Mouse (Mus musculus) hindbrain, embryonic 14.5 days (tissue): Measurements from ENCODE around the gene Ddias. TPM values are rescaled to one million over a fixed set of nuclear protein-coding genes. Genes with fewer than 3 reads are reported as not detected.
"Not testable (repeated sequence)": the region's sequence is repeated elsewhere in the genome, so short reads cannot be mapped to it uniquely, and the experiment has no call there.

ENCODE experiments used
- ATAC-seq: fragments of 200-750 bp; cut with Nextera tagmentation; 2 replicates; pipeline ENCODE4 v1.8.0; 2017; ENCODE audit warnings: moderate number of reproducible peaks, mild to moderate bottlenecking, moderate TSS enrichment, moderate library complexity; ENCODE audit not compliant: low FRiP score
- DNase-seq: peaks from one replicate; pipeline ENCODE4 v3.0.0-alpha.2; 2015; ENCODE audit warnings: low spot score
- H3K27ac ChIP-seq: fragments of 300-500 bp; sonication (generic); 2 replicates; pipeline ENCODE4 v1.5.1; 2014; ENCODE audit warnings: mild to moderate bottlenecking, moderate library complexity
- H3K27me3 ChIP-seq: fragments of 300-500 bp; sonication (generic); 2 replicates; pipeline ENCODE4 v1.6.1; 2014; ENCODE audit warnings: mild to moderate bottlenecking, low read length, mixed read lengths; ENCODE audit not compliant: control insufficient read depth, insufficient read depth
- H3K36me3 ChIP-seq: fragments of 300-500 bp; sonication (generic); replicated peaks from 2 replicates; pipeline ENCODE4 v1.6.1; 2014; ENCODE audit not compliant: control insufficient read depth, insufficient read depth
- H3K4me1 ChIP-seq: fragments of 300-500 bp; sonication (generic); replicated peaks from 2 replicates; pipeline ENCODE4 v1.6.1; 2014; ENCODE audit warnings: antibody characterized with exemption, low read length, mixed read lengths; ENCODE audit not compliant: control insufficient read depth, insufficient read depth
- H3K4me2 ChIP-seq: fragments of 300-500 bp; sonication (generic); replicated peaks from 2 replicates; pipeline ENCODE4 v1.6.1; 2014; ENCODE audit warnings: mild to moderate bottlenecking, moderate library complexity
- H3K4me3 ChIP-seq: fragments of 300-500 bp; sonication (generic); replicated peaks from 2 replicates; pipeline ENCODE4 v1.5.1; 2014; ENCODE audit warnings: mild to moderate bottlenecking, low read length
- H3K9ac ChIP-seq: fragments of 300-500 bp; sonication (generic); 2 replicates; pipeline ENCODE4 v1.6.1; 2014
- H3K9me3 ChIP-seq: fragments of 300-500 bp; sonication (generic); 2 replicates; pipeline ENCODE4 v1.6.1; 2016; ENCODE audit warnings: low read length; ENCODE audit not compliant: control insufficient read depth
- WGBS: fragments of 180-500 bp; shearing (Covaris S2); extraction: QIAGEN DNeasy Blood & Tissue Kit; methylation state at CpG from one replicate; pipeline ENCODE4 v1.1.7; 2014; 5-methylcytosine and 5-hydroxymethylcytosine counted together
- polyA plus RNA-seq: library from polyadenylated mRNA; unstranded; fragments of >200 nt; fragmentation: Nextera tagmentation; extraction: Ambion mirVana; gene quantifications from 2 replicates; pipeline ENCODE4 v1.2.1, GENCODE M21; 2014

The Ddias gene
- 4.8 and 5.0 TPM in 2 replicates for polyA plus RNA-seq

- Histone ChIP-seq H3K4me1 (peaks cover 19% of the 10 kb centered on the region), H3K4me2 (peak within 1 kb of the TSS; percentile 65), H3K4me3 (peak within 1 kb of the TSS; percentile 66), H3K36me3 (no peaks in the 10 kb centered on the region), H3K27ac (peak within 1 kb of the TSS; percentile 98), H3K9ac (peak within 1 kb of the TSS; percentile 86), H3K9me3 (no peaks in the 10 kb centered on the region), H3K27me3 (no peaks in the 10 kb centered on the region)
- ATAC-seq (peak; percentile 91), DNase-seq (peak; percentile 96)
- 0% methylated on average over 52 of the region's 53 CpGs for WGBS
Measured at GRCm38 (mm10) chr7:92874116-92874675, at the start of gene Ddias, which contains the start of gene Prcp. Ddias (minus strand) TSS chr7:92874247. Prcp (plus strand) TSS chr7:92874470.

- DNase-seq = no peak
- 67% methylated on average over 2 of the region's 2 CpGs for WGBS
Measured at GRCm38 (mm10) chr7:92920857-92921172, 46.8 kb upstream of the Ddias start.

GRCm38 (mm10) chr7:92920172-92920856 lies 46.3 kb upstream of the Ddias start:
- no peak overlapping the region for H3K27ac ChIP-seq

More at GRCm38 (mm10) chr7:92920857-92921172, 46.8 kb upstream of the Ddias start:
- Histone ChIP-seq H3K4me1 (no peaks in the 10 kb centered on the region), H3K4me2 (no peak overlapping the region), H3K27ac (no peak overlapping the region), H3K9me3 (no peaks in the 10 kb centered on the region), H3K9ac (no peak overlapping the region), H3K4me3 (no peak overlapping the region), H3K27me3 (no peaks in the 10 kb centered on the region), H3K36me3 (no peaks in the 10 kb centered on the region)
- no peak for ATAC-seq

GRCm38 (mm10) chr7:92904285-92904684 lies 30.2 kb upstream of the Ddias start:
- H3K4me3 ChIP-seq, H3K4me1 ChIP-seq, H3K9ac ChIP-seq, H3K9me3 ChIP-seq, H3K27ac ChIP-seq, H3K27me3 ChIP-seq, H3K36me3 ChIP-seq, DNase-seq, H3K4me2 ChIP-seq: not testable (repeated sequence)
- ATAC-seq = peak; percentile 55; the same call in 1 of the 2 replicates
- whole genome bisulfite sequencing = 53% methylated on average over 7 of the region's 7 CpGs

More at GRCm38 (mm10) chr7:92920172-92920856, 46.3 kb upstream of the Ddias start:
- Histone ChIP-seq H3K9me3 (no peaks in the 10 kb centered on the region), H3K9ac (no peak overlapping the region), H3K4me1 (no peaks in the 10 kb centered on the region), H3K27me3 (no peaks in the 10 kb centered on the region), H3K4me2 (no peak overlapping the region), H3K36me3 (no peaks in the 10 kb centered on the region), H3K4me3 (no peak overlapping the region)
- WGBS = 78% methylated on average over 6 of the region's 6 CpGs
- DNase-seq (no peak), ATAC-seq (no peak)

- WGBS = 56% methylated on average over 7 of the region's 7 CpGs
- ATAC-seq (peak; percentile 90), DNase-seq (peak; percentile 77)
- Histone ChIP-seq H3K4me3 (no peak overlapping the region), H3K27ac (no peak overlapping the region), H3K9ac (no peak overlapping the region), H3K36me3 (no peaks in the 10 kb centered on the region), H3K27me3 (no peaks in the 10 kb centered on the region), H3K9me3 (no peaks in the 10 kb centered on the region), H3K4me2 (no peak overlapping the region), H3K4me1 (no peaks in the 10 kb centered on the region)
Measured at GRCm38 (mm10) chr7:92903360-92904038, 29.5 kb upstream of the Ddias start.

- H3K9me3 ChIP-seq = 0 out of 2 replicates have a peak, but pooled peaks cover 4% of the 10 kb centered on the region
- no peak overlapping the region for H3K9ac ChIP-seq
- no peaks in the 10 kb centered on the region for H3K27me3 ChIP-seq
- no peaks in the 10 kb centered on the region for H3K4me1 ChIP-seq
- no peak for DNase-seq
- no peak overlapping the region for H3K4me2 ChIP-seq
- H3K27ac ChIP-seq = no peak overlapping the region
- no peak overlapping the region for H3K4me3 ChIP-seq
- ATAC-seq = no peak
- H3K36me3 ChIP-seq = no peaks in the 10 kb centered on the region
- WGBS = 60% methylated on average over 2 of the region's 2 CpGs
Measured at GRCm38 (mm10) chr7:92897021-92897420, 23.0 kb upstream of the Ddias start.

- H3K27ac ChIP-seq = no peak overlapping the region
- 85% methylated on average over 5 of the region's 5 CpGs for WGBS
- no peak for DNase-seq
Measured at GRCm38 (mm10) chr7:92896036-92896435, 22.0 kb upstream of the Ddias start.

GRCm38 (mm10) chr7:92893478-92893877 lies 19.4 kb upstream of the Ddias start:
- Histone ChIP-seq H3K9ac (no peak overlapping the region), H3K4me1 (no peaks in the 10 kb centered on the region), H3K4me3 (no peak overlapping the region), H3K27ac (no peak overlapping the region), H3K27me3 (no peaks in the 10 kb centered on the region), H3K9me3 (0 out of 2 replicates have a peak, but pooled peaks cover 4% of the 10 kb centered on the region), H3K4me2 (no peak overlapping the region), H3K36me3 (no peaks in the 10 kb centered on the region)
- DNase-seq (no peak), ATAC-seq (no peak)
- 51% methylated on average over 3 of the region's 3 CpGs for WGBS

More at GRCm38 (mm10) chr7:92896036-92896435, 22.0 kb upstream of the Ddias start:
- Histone ChIP-seq H3K27me3 (no peaks in the 10 kb centered on the region), H3K9me3 (0 out of 2 replicates have a peak, but pooled peaks cover 4% of the 10 kb centered on the region), H3K4me1 (no peaks in the 10 kb centered on the region), H3K4me2 (no peak overlapping the region), H3K9ac (no peak overlapping the region), H3K36me3 (no peaks in the 10 kb centered on the region), H3K4me3 (no peak overlapping the region)
- ATAC-seq = no peak

- H3K36me3 ChIP-seq = no peaks in the 10 kb centered on the region
- no peak overlapping the region for H3K4me2 ChIP-seq
- H3K4me1 ChIP-seq = no peaks in the 10 kb centered on the region
- no peak overlapping the region for H3K4me3 ChIP-seq
- no peaks in the 10 kb centered on the region for H3K27me3 ChIP-seq
- H3K9me3 ChIP-seq = 0 out of 2 replicates have a peak, but pooled peaks cover 4% of the 10 kb centered on the region
- ATAC-seq (no peak), DNase-seq (no peak)
- WGBS = 57% methylated on average over 4 of the region's 4 CpGs
- H3K9ac ChIP-seq = no peak overlapping the region
- H3K27ac ChIP-seq = no peak overlapping the region
Measured at GRCm38 (mm10) chr7:92890618-92891230, 16.7 kb upstream of the Ddias start.
